Mouse (Mus musculus) heart, postnatal 4 days (tissue): ENCODE measurements around the gene Mindy3. TPM values are rescaled to one million over a fixed set of nuclear protein-coding genes. Genes with fewer than 3 reads are reported as not detected.

Experiments used
- DNase-seq: peaks from one replicate; pipeline ENCODE4 v3.0.0; 2021
- total RNA-seq, 2 experiments: library from RNA; stranded (reverse); gene quantifications; 2 replicates each; pipeline ENCODE4 v1.2.3; 2021

Gene Mindy3
- total RNA-seq, 2 experiments from 2014 or later: 29.4 to 29.5 TPM

DNA sequence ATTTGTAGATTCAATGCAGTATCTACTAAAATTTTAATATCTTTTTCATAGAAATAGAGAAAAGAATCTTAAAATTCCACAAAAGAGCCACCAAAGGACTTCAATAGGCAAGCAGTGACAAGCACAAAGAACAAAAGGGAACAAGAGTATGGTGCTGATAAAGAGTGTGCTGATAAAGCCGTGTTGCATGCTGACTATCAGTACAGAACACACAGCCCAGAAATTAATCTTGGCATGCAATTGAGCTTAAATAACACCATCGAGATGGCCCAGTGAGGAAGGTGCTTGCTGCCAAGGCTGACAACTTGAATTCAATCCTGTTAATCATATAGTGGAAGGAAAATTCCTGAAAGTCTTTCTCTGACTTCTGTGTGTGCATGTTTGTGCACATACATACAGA is 50.8 kb downstream of the Mindy3 start:
- no peak for DNase-seq

DNA sequence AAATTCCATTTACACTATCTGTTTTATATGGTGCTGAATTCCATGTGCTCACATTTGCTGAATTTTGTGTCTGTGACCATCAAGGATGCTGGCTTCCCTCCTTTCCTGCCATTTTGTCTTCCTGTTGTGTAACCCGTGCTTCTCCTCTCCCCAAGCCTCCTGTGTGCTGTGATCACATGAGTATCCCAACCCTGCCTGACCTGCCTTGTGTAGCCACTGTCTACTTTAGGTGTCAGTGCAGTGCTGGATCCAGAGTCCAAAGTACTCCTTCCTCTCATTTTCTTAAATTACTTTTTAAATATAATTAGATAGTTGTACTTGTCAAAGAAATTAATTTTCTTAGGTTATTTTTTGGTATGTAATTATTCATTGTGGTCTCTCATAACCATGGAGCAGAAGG is 51.3 kb downstream of the Mindy3 start:
- DNase-seq: no peak

DNA sequence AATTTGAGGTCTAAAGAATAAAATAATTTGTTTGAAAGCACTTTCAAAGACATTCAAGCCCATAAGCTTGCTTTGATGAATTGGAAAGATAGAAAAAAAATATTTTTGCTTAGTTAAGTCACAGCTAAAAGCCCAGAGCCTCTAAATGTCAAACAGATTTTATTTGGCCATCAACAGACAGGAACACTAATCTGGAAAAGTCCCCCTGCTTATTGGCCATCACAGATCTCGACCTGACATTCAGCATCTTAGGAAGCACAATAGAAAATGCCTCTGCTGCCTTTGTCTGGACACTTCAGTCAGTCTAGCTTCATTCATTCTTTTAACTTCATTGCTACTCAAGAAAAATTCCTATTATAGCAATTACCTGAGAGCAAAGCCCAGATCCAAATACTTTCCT is 58.0 kb downstream of the Mindy3 start:
- DNase-seq: no peak

DNA sequence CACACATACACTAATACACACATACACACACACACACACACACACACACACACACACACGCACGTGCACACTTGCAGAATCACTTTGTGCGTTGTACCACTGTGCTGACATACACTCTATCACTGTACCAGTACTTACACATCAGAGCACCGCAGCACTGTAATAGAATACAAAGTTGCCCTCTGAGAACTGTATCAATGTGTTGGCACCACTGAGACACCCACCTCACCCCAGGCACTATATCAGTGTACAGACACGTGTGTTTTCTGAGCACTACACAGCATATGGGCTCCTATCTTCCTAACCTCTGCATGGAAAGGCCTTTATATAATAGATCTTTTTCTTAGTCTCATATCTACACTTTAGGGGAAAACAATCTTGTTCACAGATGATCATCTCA is 64.4 kb downstream of the Mindy3 start:
- no peak for DNase-seq

DNA sequence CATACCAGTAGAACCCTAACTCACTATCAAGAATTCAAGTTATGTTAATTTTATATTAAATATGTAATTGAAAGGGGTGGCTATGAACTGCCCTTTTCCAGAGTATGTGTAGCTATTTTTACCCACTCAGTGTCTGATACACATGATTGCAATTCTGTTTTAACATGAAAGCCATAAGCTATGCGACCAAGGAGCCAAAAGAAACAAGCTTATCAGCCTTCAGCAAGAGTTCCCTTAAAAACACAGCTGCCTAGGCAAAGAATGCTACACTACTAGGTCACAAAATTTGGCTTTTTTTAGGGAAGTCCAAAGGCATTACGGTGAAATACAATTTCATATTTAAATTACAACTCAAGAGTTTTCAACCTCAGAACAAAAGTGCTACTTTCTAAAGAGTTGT is 70.4 kb downstream of the Mindy3 start:
- no peak for DNase-seq

DNA sequence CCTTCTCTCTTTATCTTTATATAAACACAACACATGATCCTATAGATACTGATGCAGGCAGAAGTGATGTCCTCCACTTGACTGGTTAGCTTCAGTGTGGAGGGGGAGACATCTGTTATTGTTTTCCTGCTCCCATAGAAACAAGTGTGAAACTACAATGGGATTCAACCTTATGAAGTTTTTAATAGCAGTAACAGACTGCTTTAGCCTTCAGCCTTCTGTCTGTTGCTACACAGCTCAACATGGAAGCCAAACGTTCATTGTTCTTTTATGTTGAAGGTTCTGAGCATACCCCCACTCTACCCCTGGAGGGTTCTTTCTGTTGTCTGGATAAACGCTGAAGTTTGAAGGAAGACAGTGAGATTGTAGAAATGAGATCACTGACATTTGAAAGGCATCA is 87.3 kb downstream of the Mindy3 start:
- no peak for DNase-seq

DNA sequence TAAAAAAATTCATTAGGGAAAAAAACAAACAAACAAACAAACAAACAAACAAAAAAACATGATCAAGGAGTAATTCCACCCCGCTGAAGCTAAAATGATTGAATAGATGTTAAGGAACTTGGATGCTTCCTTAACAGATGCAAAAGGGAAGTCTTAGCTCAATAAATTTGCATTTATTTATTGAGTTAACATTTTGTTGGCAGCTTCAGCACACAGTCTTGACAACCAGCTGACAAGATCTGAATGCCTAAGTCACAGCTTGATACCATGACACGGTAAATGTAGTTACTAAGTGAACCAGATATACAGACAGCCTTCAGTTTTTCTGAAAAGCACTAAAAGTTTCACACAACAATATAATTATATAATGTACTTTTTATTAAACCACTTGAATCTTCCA is 89.7 kb downstream of the Mindy3 start:
- no peak for DNase-seq

DNA sequence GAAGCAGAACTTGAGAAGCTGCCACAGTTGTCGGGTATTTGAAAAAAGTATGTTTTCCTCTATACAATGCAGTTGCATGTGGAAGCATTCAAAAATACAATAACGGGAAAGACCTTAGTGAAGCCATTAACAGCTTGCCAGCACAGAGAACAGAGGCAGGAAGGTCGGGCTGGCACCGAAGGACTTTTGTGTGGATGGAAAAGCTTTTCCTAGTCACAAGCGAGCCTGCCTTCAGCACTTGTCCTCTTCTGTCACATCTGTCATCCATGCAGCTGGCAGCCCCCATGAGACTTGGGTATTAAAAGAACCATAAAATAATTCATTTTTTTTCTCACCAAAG is 90.2 kb downstream of the Mindy3 start:
- no peak for DNase-seq

DNA sequence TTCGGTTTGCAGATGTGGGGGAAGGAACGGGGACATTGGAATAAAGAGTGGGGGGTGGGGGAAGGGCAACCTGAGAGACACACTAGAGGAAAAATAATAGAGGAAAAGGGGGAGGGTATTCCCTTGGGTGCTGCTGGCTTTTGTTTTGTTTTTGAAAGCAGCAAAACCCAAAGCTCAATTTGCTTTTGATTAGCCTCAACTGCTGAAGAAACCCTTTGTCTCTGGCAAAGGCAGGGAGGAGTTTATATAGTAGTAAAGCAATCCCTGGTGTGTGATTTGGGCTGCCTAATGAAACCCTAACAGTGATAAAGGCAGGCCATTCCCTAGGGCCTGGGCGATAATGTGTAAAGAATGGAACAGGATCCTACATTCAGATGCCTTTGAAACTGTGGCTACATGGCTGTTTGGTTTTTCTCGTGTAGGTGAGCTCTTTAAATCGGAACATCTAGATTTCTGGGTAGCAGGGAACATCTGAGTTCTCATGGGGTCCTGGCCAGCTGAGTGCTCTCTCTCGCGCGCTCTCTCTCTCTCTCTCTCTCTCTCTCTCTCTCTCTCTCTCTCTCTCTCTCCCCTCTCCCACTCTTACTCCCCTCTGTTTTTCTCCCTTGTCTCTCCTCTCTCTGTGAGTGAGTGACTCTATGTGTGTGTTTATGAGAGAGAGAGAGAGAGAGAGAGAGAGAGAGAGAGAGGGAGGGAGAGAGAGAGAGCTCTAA is 90.8 kb downstream of the Mindy3 start:
- no peak for DNase-seq

DNA sequence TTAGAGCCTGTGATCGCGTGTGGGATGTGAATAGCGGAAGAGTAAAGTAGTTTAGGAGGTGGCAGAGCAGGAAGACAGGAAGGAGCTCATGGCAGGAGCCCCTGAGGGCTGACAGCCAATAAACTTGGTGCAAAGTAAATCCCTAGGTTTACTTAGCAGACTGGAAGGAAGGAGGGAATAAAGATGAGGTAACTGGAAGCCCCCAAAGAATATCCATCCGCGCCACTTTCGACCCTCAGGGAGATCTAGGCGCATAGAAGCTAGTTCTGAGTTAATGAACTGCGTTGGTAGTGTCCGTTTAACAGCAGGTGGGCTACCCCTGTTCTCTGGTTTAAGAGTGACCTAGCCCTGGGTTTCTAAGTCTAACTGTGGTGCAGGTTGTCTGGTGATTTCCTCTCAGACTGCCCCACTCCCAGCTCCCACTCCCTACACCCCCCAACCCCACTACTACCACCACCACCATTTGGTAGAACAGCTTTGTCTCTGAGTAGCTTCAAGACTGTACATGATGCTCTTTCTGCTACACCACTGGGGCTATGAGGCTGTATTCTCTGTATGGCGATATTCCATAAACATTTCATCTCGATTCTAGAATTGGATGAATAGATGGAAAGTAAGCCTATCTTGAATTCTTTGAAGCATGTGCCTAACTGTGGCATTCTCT is 91.4 kb downstream of the Mindy3 start:
- DNase-seq: no peak

DNA sequence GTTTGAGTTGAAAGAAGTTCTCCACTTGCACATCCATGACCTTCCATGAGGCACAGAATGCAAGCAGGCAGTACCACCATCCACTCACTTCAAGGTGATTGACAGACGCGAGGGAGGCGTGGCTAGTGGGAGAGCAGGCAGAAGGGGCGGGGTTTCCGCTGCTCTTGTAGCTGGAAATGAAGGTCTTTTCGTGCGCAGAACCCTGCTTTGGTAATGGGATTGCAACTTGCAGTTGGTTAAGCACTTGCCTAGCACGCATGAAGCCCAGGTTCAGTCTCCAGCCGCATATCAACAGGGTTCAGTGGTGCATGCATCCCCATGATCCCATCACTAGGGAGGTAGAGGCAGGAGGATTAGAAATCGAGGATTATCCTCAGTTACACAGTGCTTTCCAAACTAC is 92.1 kb downstream of the Mindy3 start:
- peak; percentile 46 for DNase-seq

DNA sequence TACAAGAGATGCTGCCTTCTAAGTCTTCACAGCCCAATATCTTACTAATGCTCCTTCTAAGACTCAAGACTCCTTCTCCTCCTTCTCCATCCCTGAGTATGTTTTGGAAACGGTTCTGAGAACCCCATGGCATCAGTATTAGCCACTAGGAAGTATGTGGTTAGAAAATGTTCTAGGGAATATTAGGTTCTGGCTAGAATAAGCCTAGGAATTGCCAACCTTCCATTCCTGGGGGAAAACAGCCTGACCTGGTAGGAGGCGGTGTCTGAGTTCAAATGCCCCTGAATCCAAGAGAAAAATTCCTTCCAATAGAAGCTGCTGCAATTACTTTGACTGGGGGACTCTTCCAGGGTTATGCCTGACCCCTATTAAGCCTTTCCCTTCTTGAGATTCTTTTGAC is 93.4 kb downstream of the Mindy3 start:
- no peak for DNase-seq

DNA sequence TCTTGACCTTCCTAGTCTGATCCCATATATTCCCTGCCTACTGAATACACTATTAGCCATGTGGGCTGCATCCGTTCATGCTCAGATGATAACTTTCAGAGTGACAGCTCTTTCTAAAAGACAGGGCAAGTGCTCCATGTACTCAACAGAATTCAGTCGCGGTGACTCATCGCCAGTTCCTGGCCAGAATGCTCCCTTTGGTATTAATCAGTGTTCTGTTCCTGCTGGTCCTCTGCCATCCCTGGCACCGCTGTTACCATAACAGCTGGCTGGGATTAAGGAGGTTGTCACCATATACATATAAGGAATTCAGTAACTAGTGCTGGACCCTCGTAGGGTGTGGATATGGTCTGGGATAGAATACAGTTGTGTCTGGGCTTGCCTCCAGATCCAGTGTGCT is 93.9 kb downstream of the Mindy3 start:
- DNase-seq: peak; percentile 89

DNA sequence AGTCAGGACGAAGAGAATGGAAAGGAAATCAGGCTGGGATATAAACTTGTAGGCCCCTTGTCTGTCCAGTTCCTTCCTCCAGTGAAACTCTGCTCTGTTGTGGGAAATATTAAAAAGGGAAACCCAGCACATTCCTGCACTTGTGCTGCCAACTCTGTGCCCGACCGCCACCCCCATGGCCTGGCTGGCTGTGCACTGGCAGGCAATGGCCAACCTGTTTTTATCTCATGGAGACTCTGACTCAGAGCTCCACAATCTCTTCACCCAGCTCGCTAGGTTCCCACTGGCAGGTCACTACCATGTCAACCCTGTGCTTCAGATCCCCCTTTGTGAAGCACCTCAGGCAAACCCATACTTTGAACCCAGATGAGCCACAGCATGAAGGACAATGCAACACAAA is 98.4 kb downstream of the Mindy3 start:
- no peak for DNase-seq

DNA sequence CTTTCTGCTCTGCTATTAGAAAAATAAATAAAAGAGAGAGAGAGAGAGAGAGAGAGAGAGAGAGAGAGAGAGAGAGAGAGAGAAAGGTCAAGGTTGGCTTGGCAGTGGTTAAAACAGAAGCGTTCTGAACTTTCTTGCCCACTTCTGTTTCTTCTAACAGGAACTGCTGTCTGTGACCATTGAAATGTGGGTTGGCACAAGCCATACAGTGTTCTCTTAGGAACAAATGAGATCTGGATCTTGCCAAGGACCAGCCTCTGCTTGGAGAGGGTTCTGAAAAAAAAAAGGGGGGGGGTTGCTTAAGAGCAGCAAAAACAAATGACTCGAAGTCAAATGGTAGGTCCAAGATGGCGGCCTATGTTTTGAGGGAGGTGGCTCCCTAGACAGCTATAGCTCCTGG is 100.6 kb downstream of the Mindy3 start:
- DNase-seq: no peak

DNA sequence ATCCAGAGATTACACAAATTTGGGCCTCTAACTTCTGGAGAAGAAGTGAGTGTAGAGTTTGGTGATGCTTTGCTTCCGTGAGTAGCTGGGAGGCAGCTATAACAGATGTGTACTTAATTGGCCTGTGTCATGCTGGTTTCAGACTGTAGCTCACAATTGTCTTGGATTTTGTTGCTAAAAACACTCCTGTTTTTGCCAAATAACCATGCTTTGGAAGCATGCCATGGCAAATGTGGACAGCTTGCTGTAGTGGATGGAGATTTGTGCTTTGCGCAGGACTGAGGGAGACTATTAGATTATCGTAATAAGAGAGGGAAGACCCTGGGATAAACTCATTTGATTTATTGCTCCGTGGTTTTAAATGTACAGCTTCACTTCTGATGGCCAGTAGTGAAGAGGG is 101.2 kb downstream of the Mindy3 start:
- no peak for DNase-seq

DNA sequence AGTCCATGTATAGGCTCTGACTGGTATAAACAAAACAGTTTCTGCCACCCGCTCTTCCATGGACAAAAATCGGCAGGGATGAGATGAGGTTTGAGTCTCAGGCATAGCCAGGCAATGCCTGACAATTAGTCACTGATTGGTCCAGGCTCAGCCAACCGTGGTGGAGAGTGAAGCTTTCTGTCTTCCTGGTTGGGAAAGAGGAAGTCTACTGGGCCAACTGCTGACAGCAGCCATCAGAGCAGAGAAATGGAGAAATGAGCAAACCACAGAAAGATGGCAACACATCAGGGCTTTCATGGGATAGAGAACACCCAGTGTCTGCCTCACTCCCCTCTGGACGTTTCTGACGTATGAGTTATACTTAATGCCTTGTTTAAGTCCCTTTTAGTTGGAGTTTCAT is 101.9 kb downstream of the Mindy3 start:
- DNase-seq: no peak

DNA sequence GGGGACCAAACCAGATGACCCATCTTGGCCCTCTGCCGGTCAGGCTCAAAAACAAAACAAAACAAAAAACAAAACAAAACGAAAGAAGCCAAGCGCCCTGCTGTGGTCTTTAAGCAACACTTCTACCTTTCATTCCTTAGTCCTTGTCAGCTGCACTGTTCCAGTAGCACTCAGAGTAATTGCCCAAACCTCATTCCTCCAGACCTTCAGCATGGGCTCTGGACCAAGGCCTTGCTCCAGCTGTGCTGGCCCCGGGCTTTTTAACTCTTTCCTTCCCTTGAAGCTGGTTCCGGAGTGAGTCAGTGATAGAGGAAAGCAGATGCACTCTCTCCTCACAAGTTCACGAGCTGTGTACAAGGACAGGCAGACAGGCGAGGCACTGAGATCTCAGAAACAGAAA is 102.9 kb downstream of the Mindy3 start:
- DNase-seq: peak; percentile 66

DNA sequence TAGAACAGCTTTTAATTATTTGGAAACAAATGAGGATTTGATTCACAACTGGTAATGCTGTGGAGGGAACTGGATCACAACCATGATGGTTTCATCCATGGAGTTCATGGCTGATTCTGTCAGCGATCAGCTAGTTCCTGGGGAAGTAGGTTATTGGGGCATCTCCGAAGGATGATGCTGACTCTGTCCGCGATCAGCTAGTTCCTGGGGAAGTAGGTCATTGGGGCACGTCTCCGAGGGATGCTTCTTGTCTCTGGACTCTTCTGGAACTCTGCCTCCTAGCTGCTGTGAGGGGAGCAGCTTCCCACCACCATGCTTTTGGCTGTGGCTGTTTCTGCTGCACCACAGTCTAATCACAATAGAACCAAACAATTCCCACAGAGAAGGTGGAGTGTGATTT is 105.2 kb downstream of the Mindy3 start:
- DNase-seq: no peak

DNA sequence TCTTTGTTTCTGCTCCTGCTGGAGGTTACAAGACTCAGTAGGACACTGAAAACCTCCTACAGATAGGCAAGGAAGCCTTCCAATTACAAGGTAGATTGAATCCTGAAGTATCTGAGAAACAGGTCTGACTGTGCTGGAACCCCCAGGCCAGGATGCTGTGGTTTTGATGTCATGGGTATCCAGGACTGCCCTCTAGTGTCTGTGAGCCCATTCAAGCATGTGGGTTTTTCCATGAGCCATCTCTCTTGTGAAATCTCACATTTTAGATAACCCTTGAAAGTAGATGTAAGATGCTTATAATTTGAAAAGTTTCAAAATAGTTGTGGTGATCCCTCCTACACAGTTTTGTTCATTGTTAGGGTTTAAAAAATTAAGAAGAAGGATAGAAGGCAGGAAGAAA is 110.8 kb downstream of the Mindy3 start:
- DNase-seq: no peak

DNA sequence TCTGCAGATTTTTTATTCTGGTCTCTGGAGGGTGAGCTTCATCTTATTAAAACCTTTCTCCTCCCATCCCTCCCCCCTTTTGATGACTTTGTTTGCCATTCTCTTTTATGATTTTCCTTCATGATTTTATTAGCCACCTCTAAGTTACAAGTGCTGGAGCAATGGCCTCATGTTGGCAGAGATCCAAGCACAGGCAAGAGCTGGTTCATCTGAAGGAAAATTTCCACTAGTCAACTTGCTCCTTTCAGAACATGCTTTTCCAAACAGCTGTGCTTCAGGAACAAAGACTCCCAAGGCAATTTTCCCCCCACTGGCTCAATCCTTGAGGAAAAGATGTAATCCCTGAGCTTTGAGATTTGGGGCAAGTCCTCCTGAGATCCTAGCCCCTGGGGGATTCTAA is 112.0 kb downstream of the Mindy3 start:
- peak; percentile 31 for DNase-seq

DNA sequence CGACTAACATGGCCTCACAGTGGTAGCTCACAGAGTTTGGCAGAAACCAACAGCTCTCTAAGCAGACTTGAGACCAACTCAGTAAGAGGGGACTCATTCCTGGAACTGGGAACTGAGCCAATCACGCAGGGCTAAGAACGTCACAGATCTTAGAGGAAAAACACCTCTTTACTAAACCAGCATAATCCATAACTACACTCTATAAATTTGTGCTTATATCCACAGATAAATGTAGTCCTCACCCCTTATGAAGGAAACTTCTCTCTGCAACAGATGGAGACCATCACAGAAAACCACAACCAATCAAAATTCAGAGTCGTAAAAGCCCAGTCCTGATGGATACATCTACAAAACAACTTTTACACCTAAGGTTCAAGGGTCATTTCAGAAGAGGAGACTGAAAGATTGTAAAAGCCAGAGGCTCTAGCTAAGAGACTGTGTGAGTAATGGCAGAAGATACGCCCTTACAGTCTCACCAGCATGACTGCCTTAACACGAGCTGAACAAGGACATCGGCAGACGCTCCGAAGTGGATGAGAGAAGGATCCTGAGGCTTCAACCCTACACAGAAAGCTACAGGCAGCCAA is 114.1 kb downstream of the Mindy3 start:
- no peak for DNase-seq

DNA sequence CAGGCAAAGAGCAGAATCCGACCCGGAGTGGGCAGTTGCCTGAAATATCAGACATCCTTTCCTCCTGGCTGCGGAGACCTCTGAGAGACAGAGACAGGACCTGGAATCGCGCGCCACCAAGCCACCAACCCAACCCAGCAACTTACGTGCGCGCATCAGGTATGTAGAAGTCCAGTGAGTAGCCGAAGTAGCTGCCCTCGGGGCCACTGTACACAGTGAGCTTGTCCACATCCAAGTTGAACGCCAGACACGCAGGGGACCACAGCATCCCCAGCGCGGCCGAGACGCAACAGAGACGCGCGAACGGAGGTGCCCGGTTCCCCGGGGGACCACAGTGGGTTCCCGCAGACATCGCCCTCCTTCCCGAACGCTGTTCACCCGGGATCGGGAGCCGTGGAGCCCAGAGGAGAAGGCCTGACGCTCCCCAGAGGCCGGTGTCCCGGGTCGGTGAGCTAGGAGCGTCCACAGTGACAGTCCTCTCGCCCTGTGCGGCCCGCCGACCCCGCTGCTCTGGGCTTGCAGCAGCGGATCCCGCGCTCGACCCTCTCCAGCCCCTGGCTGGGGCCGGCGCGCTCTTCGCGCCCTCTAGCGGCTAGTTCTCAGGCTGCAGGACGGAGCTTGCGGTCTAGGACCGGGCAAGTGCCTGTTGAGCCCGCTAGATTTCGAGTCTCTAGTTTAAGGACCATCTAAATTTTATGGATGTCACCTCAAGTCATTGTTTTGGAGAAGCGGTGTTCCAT is 117.7 kb downstream of the Mindy3 start, which contains the start of gene Itga8:
Gene Itga8 (minus strand): TSS at position 492 of the 740 bp plus-strand sequence.
- peak; percentile 93 for DNase-seq
